Mouse (Mus musculus): ENCODE measurements around the gene Edem3. TPM values are rescaled to one million over a fixed set of nuclear protein-coding genes. Genes with fewer than 3 reads are reported as not detected.
A peak's percentile ranks its signal among the peaks of the same experiment; 100 is the strongest.
"Not testable (repeated sequence)": the region's sequence is repeated elsewhere in the genome, so short reads cannot be mapped to it uniquely, and the experiment has no call there.

Gene Edem3
- polyA plus RNA-seq, 1 experiment, result 19.9 TPM

DNA sequence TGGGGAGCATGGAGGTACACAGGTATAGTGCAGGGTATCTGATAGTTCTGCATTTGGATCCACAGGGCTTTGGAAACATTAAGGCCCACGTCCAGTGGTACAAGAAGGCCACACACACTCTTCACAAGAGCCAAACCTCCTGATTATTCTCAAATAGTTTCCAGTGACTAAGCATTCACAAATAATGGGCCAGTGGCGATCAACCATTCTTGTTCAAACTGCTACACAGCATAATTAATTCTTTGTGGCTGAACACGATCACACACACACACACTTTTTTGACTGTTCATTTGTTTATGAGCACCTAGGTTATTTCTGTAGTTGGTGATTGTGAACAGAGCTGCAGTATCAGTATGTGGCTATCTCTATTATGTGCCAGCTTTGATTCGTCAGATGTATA lies 34.0 kb downstream of the Edem3 start:
- WGBS, result 66% methylated on average over 4 of the region's 4 CpGs
- no peak for DNase-seq
- no peaks in the 10 kb centered on the region for H3K27me3 ChIP-seq (ENCODE audit: control insufficient read depth, insufficient read depth, low read length)
- no peak for TF ChIP-seq POLR2A (IDR thresholded peaks at IDR 0.05; ENCODE audit: borderline replicate concordance, insufficient read depth, low read length)
- no peak for TF ChIP-seq CTCF (IDR thresholded peaks at IDR 0.05; ENCODE audit: borderline replicate concordance, insufficient read depth, low read depth, low read length)
- no peaks in the 10 kb centered on the region for H3K4me1 ChIP-seq (ENCODE audit: control insufficient read depth, insufficient read depth, low read length)
- no peak overlapping the region for H3K4me3 ChIP-seq (replicated peaks; ENCODE audit: insufficient read depth, low read depth, low read length)
- no peak overlapping the region for H3K27ac ChIP-seq (ENCODE audit: insufficient read depth, low read length)

DNA sequence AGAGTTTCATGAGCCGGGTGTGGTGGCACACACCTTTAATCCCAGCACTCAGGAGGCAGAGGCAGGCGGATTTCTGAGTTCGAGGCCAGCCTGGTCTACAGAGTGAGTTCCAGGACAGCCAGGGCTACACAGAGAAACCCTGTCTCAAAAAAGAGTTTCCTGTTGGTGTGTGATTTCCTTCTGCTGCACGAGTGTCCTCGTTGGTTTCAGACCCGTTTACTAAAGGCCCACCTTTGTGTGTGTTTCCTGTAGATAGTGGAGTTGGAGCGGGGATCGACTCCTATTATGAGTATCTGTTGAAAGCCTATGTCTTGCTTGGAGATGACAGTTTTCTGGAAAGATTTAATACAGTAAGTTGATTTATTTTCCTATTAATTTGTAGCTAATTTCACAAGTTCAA lies 36.9 kb downstream of the Edem3 start:
- H3K27me3 ChIP-seq (ENCODE audit: control insufficient read depth, insufficient read depth, low read length); H3K4me1 ChIP-seq (ENCODE audit: control insufficient read depth, insufficient read depth, low read length); DNase-seq; H3K4me3 ChIP-seq (replicated peaks; ENCODE audit: insufficient read depth, low read depth, low read length); H3K27ac ChIP-seq (ENCODE audit: insufficient read depth, low read length): not testable (repeated sequence)
- WGBS, result 94% methylated on average over 8 of the region's 8 CpGs

DNA sequence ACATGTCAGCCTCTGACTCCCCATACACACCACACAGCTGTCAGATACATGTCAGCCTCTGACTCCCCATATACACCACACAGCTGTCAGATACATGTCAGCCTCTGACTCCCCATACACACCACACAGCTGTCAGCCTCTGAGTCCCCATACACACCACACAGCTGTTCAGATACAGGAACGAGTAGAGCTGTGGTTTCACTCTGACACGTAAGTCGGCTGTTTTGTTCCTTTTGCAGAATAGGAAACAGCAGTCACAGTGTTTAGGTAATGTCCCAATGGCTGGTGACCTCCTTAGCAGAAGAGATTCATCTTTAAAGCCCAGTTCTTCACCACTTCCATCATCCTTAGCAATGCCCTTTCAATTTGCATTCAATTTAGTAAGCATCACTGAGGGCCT lies 47.6 kb downstream of the Edem3 start:
- H3K4me1 ChIP-seq (ENCODE audit: control insufficient read depth, insufficient read depth, low read length); DNase-seq; H3K27me3 ChIP-seq (ENCODE audit: control insufficient read depth, insufficient read depth, low read length); H3K4me3 ChIP-seq (replicated peaks; ENCODE audit: insufficient read depth, low read depth, low read length); H3K27ac ChIP-seq (ENCODE audit: insufficient read depth, low read length): not testable (repeated sequence)
- 73% methylated on average over 3 of the region's 3 CpGs for WGBS

DNA sequence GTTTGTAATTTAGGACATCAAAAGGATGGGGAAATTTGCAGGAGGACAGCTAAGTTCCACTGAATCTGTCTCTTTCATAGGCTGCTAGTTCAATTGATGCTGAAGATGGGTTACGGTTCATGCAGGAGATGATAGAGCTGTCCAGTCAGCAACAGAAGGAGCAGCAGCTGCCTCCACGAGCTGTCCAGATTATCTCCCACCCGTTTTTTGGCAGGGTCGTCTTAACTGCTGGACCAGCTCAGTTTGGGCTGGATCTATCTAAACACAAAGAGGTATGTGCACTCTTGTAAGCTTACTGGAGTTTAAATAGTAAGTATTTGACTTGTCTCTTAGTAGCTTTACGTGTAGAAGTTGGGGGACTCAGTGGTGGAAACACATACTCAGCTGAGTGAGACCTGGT lies 52.1 kb downstream of the Edem3 start:
- DNase-seq, result no peak
- TF ChIP-seq POLR2A (IDR thresholded peaks at IDR 0.05; ENCODE audit: borderline replicate concordance, insufficient read depth, low read length) (no peak), CTCF (IDR thresholded peaks at IDR 0.05; ENCODE audit: borderline replicate concordance, insufficient read depth, low read depth, low read length) (no peak)
- Histone ChIP-seq H3K27me3 (ENCODE audit: control insufficient read depth, insufficient read depth, low read length) (no peaks in the 10 kb centered on the region), H3K27ac (ENCODE audit: insufficient read depth, low read length) (no peak overlapping the region), H3K4me3 (replicated peaks; ENCODE audit: insufficient read depth, low read depth, low read length) (no peak overlapping the region), H3K4me1 (ENCODE audit: control insufficient read depth, insufficient read depth, low read length) (no peaks in the 10 kb centered on the region)
- WGBS, result 39% methylated on average over 5 of the region's 5 CpGs

DNA sequence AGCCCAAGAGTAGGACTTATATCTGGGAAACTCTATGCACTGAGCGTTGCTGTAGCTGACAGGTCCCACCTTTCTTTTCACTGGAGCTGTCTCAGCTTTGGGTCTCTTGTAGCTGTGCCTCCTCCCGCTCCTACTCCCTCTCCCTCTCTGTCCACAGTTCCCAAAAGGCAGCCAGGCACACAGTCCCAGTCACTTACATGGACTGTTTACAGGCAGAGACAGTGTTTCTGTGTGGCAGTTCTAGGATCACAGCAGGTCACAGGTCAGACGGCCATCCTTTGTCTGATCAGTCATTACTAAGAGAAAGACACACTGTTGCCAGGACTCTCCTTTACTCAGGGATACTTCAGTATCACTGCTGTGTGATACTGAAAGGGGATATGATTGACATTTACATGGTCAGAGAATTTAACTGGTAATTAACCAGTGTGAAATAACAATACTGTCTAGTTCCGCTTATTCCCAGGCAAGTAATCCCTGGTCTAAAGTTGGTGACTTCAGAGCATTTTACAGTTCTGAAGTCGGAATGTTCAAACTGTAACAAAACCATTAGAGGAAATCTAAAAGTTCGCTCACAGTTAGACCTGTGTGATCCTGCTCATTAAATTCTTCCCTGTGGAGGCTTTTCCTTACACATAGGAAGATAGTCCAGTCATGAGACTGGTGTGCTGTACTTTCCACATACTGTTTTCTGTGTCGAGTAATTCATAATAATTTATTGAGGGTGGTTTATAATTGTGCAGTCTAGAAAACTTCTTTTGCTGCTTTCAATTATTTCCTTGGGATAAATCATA lies 55.7 kb downstream of the Edem3 start:
- 76% methylated on average over 7 of the region's 7 CpGs for WGBS
- Histone ChIP-seq H3K4me1 (ENCODE audit: control insufficient read depth, insufficient read depth, low read length) (no peaks in the 10 kb centered on the region), H3K27ac (ENCODE audit: insufficient read depth, low read length) (no peak overlapping the region), H3K4me3 (replicated peaks; ENCODE audit: insufficient read depth, low read depth, low read length) (no peak overlapping the region), H3K27me3 (ENCODE audit: control insufficient read depth, insufficient read depth, low read length) (no peaks in the 10 kb centered on the region)
- no peak for DNase-seq
- TF ChIP-seq POLR2A (IDR thresholded peaks at IDR 0.05; ENCODE audit: borderline replicate concordance, insufficient read depth, low read length) (no peak), CTCF (IDR thresholded peaks at IDR 0.05; ENCODE audit: borderline replicate concordance, insufficient read depth, low read depth, low read length) (no peak)

DNA sequence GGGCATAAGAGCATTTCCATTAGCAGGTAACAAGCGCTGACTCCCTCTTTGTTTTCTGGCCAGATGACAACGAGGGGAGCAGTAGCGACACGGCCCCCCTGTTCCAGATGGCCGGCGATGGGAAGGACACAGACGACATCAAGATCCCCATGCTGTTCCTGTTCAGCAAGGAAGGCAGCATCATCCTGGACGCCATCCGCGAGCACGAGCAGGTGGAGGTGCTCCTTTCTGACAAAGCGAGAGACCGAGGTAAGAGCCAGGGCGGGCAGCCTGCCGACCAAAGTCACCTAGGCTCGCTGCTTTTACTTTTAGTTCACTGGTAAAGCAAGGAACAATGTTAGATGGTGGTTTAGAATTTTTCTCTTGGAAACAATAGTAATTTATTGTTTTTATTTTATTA lies 56.3 kb downstream of the Edem3 start:
- 48% methylated on average over 16 of the region's 16 CpGs for WGBS
- Histone ChIP-seq H3K4me1 (ENCODE audit: control insufficient read depth, insufficient read depth, low read length) (no peaks in the 10 kb centered on the region), H3K27ac (ENCODE audit: insufficient read depth, low read length) (no peak overlapping the region), H3K27me3 (ENCODE audit: control insufficient read depth, insufficient read depth, low read length) (no peaks in the 10 kb centered on the region), H3K4me3 (replicated peaks; ENCODE audit: insufficient read depth, low read depth, low read length) (no peak overlapping the region)
- DNase-seq, result peak in 1 of 2 experiments; percentile 32
- TF ChIP-seq POLR2A (IDR thresholded peaks at IDR 0.05; ENCODE audit: borderline replicate concordance, insufficient read depth, low read length) (no peak), CTCF (IDR thresholded peaks at IDR 0.05; ENCODE audit: borderline replicate concordance, insufficient read depth, low read depth, low read length) (no peak)

DNA sequence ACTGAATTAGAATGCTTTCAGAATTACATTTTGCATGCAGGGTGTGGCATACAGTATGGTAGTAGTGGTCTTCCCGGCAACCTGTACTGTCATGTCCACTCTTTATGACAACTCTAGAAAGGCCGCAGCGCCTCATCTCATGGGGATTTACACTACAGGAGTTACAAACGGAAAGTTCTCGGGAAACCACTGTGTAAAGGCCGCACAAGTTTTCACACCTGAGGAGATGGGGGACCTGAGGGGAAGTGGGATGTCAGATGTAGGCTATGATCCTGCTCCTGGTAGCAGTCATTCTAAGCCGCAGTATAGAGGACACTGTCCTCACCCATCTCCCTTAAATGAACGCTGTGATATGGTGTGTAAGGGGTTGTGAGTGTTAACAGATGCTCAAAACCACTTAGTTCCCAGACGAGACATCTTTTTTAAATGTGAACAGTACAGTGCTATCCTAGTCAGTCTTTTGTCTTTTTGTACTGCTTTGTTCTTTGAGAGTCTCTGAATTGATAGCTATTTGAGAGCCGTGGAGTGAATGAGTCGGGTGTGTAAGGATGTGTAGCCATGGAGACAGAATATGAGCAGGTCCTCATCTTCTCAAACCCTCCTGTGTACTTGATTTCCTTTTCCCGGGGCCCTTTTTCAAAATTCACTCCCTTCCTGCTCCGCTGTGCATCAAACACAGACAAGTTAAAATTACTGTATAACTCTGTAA lies 57.0 kb downstream of the Edem3 start:
- no peak for DNase-seq
- no peak overlapping the region for H3K27ac ChIP-seq (ENCODE audit: insufficient read depth, low read length)
- H3K27me3 ChIP-seq (ENCODE audit: control insufficient read depth, insufficient read depth, low read length), result no peaks in the 10 kb centered on the region
- TF ChIP-seq CTCF (IDR thresholded peaks at IDR 0.05; ENCODE audit: borderline replicate concordance, insufficient read depth, low read depth, low read length) (no peak), POLR2A (IDR thresholded peaks at IDR 0.05; ENCODE audit: borderline replicate concordance, insufficient read depth, low read length) (no peak)
- H3K4me1 ChIP-seq (ENCODE audit: control insufficient read depth, insufficient read depth, low read length), result no peaks in the 10 kb centered on the region
- H3K4me3 ChIP-seq (replicated peaks; ENCODE audit: insufficient read depth, low read depth, low read length), result no peak overlapping the region
- 79% methylated on average over 13 of the region's 13 CpGs for WGBS

DNA sequence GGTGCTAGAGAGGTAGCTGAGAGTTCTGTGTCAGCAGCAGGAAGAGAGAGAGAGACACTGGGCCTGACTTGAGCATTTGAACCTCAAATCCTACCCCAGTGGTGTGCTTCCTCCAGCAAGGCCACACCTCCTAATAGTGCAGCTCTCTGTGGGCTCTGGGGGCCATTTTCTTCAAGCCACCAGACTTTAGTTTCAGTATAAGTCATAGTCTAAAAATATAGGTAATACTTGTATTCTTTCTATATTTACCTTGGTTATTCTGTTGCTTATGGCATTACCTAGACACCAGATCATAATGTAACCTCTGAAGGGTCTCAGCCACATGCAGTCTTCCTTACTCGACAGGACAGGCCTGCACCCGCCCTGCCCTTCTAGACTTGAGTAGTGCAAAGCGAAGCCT lies 60.9 kb downstream of the Edem3 start:
- Histone ChIP-seq H3K27me3 (ENCODE audit: control insufficient read depth, insufficient read depth, low read length) (no peaks in the 10 kb centered on the region), H3K27ac (ENCODE audit: insufficient read depth, low read length) (no peak overlapping the region), H3K4me1 (ENCODE audit: control insufficient read depth, insufficient read depth, low read length) (no peaks in the 10 kb centered on the region), H3K4me3 (replicated peaks; ENCODE audit: insufficient read depth, low read depth, low read length) (no peak overlapping the region)
- WGBS, result 93% methylated on average over 3 of the region's 3 CpGs
- TF ChIP-seq CTCF (IDR thresholded peaks at IDR 0.05; ENCODE audit: borderline replicate concordance, insufficient read depth, low read depth, low read length), result no peak
- TF ChIP-seq POLR2A (IDR thresholded peaks at IDR 0.05; ENCODE audit: borderline replicate concordance, insufficient read depth, low read length), result no peak
- no peak for DNase-seq
